Mouse (Mus musculus): ENCODE data around the gene Traf3ip1. TPM values are rescaled to one million over a fixed set of nuclear protein-coding genes. Genes with fewer than 3 reads are reported as not detected.

Traf3ip1 gene
- polyA plus RNA-seq, 1 experiment from 2014 or later, result 9.1 TPM

DNA sequence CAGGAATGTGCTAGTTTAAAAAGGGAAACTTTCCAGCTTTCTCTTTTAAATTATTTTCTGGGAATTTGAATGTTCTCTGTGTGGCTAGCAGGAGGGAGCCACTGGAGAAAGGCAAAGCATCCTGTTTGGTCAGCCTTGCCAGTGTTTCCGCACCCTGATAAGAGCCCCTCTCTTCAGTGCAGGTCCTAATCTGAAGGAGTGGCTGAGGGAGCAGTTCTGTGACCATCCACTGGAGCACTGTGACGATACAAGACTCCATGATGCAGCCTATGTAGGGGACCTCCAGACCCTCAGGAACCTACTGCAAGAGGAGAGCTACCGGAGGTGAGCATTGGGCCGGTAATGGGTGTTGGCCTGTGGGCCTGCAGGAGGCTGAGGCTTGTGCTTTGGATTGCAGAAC lies 49.5 kb downstream of the Traf3ip1 start:
- Histone ChIP-seq H3K27me3 (ENCODE audit: control insufficient read depth, insufficient read depth, low read length) (peaks cover 3% of the 10 kb centered on the region; the same call in 1 of the 2 replicates), H3K36me3 (ENCODE audit: control insufficient read depth, insufficient read depth, low read length) (no peaks in the 10 kb centered on the region), H3K27ac (ENCODE audit: low read depth, low read length) (no peak overlapping the region), H3K9me3 (ENCODE audit: control insufficient read depth, low read length) (no peaks in the 10 kb centered on the region), H3K4me3 (ENCODE audit: low read depth, low read length) (no peak overlapping the region), H3K4me1 (replicated peaks; ENCODE audit: control insufficient read depth, insufficient read depth, low read length) (peaks cover 14% of the 10 kb centered on the region), H3K4me2 (ENCODE audit: low read depth, low read length, severe bottlenecking) (no peak overlapping the region), H3K9ac (ENCODE audit: low read length) (no peak overlapping the region)
- no peak for ATAC-seq (replicated peaks; ENCODE audit: low FRiP score)
- no peak for DNase-seq (ENCODE audit: low spot score)
- 85% methylated on average over 4 of the region's 4 CpGs for WGBS

DNA sequence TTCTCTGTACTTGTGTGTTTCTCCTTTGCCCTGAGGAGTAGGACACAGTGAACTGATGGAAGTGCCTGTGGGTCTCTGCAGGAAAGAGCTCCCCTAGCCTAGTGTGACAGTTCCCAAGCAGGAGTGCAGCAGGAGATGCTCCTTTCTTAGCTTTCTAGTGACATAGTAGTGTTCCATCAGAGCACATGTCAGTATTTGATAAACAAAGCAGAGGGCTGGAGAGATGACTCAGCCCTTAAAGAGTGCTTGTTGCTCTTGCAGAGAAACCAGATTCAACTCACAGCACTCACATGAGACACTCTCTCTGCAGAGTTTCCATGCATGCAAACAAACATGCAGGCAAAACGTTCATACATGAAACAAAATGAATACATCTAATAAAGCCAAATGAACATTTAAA lies 50.8 kb downstream of the Traf3ip1 start:
- Histone ChIP-seq H3K27me3 (ENCODE audit: control insufficient read depth, insufficient read depth, low read length) (no peaks in the 10 kb centered on the region), H3K9me3 (ENCODE audit: control insufficient read depth, low read length) (no peaks in the 10 kb centered on the region), H3K9ac (ENCODE audit: low read length) (no peak overlapping the region), H3K4me1 (replicated peaks; ENCODE audit: control insufficient read depth, insufficient read depth, low read length) (peaks cover 12% of the 10 kb centered on the region; the same call in 1 of the 2 replicates), H3K36me3 (ENCODE audit: control insufficient read depth, insufficient read depth, low read length) (no peaks in the 10 kb centered on the region), H3K4me3 (ENCODE audit: low read depth, low read length) (no peak overlapping the region), H3K4me2 (ENCODE audit: low read depth, low read length, severe bottlenecking) (no peak overlapping the region), H3K27ac (ENCODE audit: low read depth, low read length) (no peak overlapping the region)
- DNase-seq (ENCODE audit: low spot score) (no peak), ATAC-seq (replicated peaks; ENCODE audit: low FRiP score) (no peak)
- 81% methylated on average over 1 of the region's 1 CpGs for WGBS

DNA sequence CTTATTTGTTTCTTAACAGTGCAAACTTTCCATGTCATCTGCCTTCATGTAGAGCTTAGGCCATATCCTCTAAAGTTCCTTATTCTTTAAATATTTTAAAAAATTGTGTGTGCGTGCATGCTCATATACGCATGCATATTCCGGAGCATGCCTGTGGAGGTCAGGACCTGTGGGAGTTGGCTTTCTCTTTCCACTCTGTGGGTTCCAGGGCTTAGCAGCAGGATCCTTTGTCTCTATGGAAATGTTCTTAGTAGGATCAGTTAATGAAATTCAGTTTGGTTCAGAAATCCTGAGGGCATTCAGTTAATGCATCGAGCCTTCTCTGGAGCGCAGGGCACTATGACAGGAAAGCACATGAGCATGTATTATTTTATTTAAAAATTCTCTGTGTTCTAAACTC lies 53.1 kb downstream of the Traf3ip1 start:
- 38% methylated on average over 5 of the region's 5 CpGs for WGBS
- Histone ChIP-seq H3K36me3 (ENCODE audit: control insufficient read depth, insufficient read depth, low read length) (no peaks in the 10 kb centered on the region), H3K27ac (ENCODE audit: low read depth, low read length) (no peak overlapping the region)

DNA sequence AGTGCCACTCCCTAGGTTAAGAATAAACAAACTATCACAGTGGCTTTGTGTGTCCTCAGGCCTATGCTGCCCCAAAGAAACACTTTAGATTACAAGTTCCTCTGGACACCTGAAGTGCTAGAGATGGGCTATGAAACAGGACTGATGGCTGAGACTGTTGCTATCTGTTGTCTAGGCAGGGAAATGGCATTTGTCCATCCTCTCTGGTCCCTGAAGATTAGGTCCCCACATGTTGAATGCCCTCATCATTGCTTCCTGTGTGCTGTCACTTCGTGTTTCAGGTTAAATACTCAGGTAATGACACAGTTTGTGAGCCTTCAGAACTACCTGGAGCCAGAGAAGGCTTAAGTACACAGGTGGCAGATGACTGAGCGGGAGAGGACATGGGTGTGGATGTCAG lies 54.6 kb downstream of the Traf3ip1 start:
- H3K27ac ChIP-seq (ENCODE audit: low read depth, low read length), result no peak overlapping the region
- no peaks in the 10 kb centered on the region for H3K36me3 ChIP-seq (ENCODE audit: control insufficient read depth, insufficient read depth, low read length)
- H3K27me3 ChIP-seq (ENCODE audit: control insufficient read depth, insufficient read depth, low read length), result no peaks in the 10 kb centered on the region
- ATAC-seq (replicated peaks; ENCODE audit: low FRiP score) (no peak), DNase-seq (ENCODE audit: low spot score) (no peak)
- H3K4me1 ChIP-seq (replicated peaks; ENCODE audit: control insufficient read depth, insufficient read depth, low read length), result peaks cover 5% of the 10 kb centered on the region; the same call in 1 of the 2 replicates
- no peak overlapping the region for H3K4me3 ChIP-seq (ENCODE audit: low read depth, low read length)
- H3K4me2 ChIP-seq (ENCODE audit: low read depth, low read length, severe bottlenecking), result no peak overlapping the region
- 79% methylated on average over 2 of the region's 2 CpGs for WGBS
- H3K9ac ChIP-seq (ENCODE audit: low read length), result no peak overlapping the region
- H3K9me3 ChIP-seq (ENCODE audit: control insufficient read depth, low read length), result no peaks in the 10 kb centered on the region

More for the DNA sequence above, 53.1 kb downstream of the Traf3ip1 start:
- Histone ChIP-seq H3K4me1 (replicated peaks; ENCODE audit: control insufficient read depth, insufficient read depth, low read length) (peaks cover 5% of the 10 kb centered on the region; the same call in 1 of the 2 replicates), H3K4me3 (ENCODE audit: low read depth, low read length) (no peak overlapping the region), H3K4me2 (ENCODE audit: low read depth, low read length, severe bottlenecking) (no peak overlapping the region), H3K9ac (ENCODE audit: low read length) (no peak overlapping the region), H3K27me3 (ENCODE audit: control insufficient read depth, insufficient read depth, low read length) (no peaks in the 10 kb centered on the region), H3K9me3 (ENCODE audit: control insufficient read depth, low read length) (no peaks in the 10 kb centered on the region)
- DNase-seq (ENCODE audit: low spot score) (no peak), ATAC-seq (replicated peaks; ENCODE audit: low FRiP score) (peak; percentile 55; the same call in 1 of the 2 replicates)

- WGBS, result 68% methylated on average over 2 of the region's 2 CpGs
- Histone ChIP-seq H3K4me2 (ENCODE audit: low read depth, low read length, severe bottlenecking) (no peak overlapping the region), H3K4me3 (ENCODE audit: low read depth, low read length) (no peak overlapping the region), H3K27ac (ENCODE audit: low read depth, low read length) (no peak overlapping the region), H3K4me1 (replicated peaks; ENCODE audit: control insufficient read depth, insufficient read depth, low read length) (no peaks in the 10 kb centered on the region), H3K36me3 (ENCODE audit: control insufficient read depth, insufficient read depth, low read length) (no peaks in the 10 kb centered on the region), H3K9me3 (ENCODE audit: control insufficient read depth, low read length) (no peaks in the 10 kb centered on the region), H3K9ac (ENCODE audit: low read length) (no peak overlapping the region), H3K27me3 (ENCODE audit: control insufficient read depth, insufficient read depth, low read length) (no peaks in the 10 kb centered on the region)
- ATAC-seq (replicated peaks; ENCODE audit: low FRiP score) (no peak), DNase-seq (ENCODE audit: low spot score) (no peak)
Measured at GRCm38 (mm10) chr1:91557099-91557498, 62.7 kb downstream of the Traf3ip1 start.

DNA sequence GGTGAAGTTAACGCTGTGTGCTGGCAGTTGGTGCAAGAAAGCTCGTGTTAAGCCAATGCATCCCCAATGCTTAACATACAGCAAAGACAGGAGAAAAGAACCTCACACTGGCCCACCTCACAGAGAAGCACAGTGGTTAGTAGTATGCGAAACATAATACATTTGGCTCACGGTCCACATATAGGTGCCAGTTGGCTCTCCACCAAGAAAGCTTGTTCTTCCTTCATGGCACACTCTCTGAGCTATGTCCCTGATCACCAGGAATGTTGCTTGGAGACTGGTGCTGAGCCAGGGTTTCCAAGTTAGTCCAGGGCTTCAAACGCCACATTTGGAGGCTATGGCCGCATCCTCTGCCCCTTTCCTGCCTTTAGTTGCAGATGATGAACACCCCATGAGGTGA lies 66.8 kb downstream of the Traf3ip1 start:
- H3K36me3 ChIP-seq (ENCODE audit: control insufficient read depth, insufficient read depth, low read length), result no peaks in the 10 kb centered on the region
- ATAC-seq (replicated peaks; ENCODE audit: low FRiP score) (no peak), DNase-seq (ENCODE audit: low spot score) (no peak)
- H3K9ac ChIP-seq (ENCODE audit: low read length), result no peak overlapping the region
- H3K4me3 ChIP-seq (ENCODE audit: low read depth, low read length), result no peak overlapping the region
- 85% methylated on average over 6 of the region's 6 CpGs for WGBS
- H3K27me3 ChIP-seq (ENCODE audit: control insufficient read depth, insufficient read depth, low read length), result no peaks in the 10 kb centered on the region
- H3K4me1 ChIP-seq (replicated peaks; ENCODE audit: control insufficient read depth, insufficient read depth, low read length), result no peaks in the 10 kb centered on the region
- no peak overlapping the region for H3K4me2 ChIP-seq (ENCODE audit: low read depth, low read length, severe bottlenecking)
- H3K27ac ChIP-seq (ENCODE audit: low read depth, low read length), result no peak overlapping the region
- H3K9me3 ChIP-seq (ENCODE audit: control insufficient read depth, low read length), result no peaks in the 10 kb centered on the region

DNA sequence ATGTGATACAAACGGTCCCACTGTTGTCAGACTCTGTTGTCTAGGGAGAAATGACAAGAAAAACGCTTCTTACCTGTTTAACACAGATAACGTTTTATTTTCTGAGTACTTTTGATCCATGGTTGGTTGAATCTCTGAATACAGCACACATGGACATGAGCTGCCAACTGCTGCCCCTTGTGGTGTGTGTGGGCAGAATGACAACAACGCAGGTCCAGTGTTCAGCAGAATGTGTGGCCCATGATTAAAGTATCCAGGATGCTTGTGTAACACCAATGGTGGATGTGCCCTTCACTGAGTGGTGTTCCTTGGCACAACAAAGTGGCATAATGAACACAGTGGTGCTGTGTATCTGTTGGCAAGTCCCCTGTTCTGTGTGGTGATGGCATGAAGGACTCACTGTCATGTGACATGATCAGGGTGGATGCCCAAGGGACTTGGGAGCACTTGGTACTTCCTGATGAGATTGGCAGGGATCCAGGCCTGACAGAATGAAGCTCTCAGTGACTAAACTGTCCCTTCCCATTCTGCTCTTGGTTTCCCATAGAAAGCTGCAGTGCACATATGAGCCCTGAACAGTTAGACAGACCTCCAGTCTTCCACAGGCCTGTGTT lies 68.6 kb downstream of the Traf3ip1 start:
- no peaks in the 10 kb centered on the region for H3K9me3 ChIP-seq (ENCODE audit: control insufficient read depth, low read length)
- WGBS, result 86% methylated on average over 4 of the region's 4 CpGs
- H3K9ac ChIP-seq (ENCODE audit: low read length), result no peak overlapping the region
- no peaks in the 10 kb centered on the region for H3K4me1 ChIP-seq (replicated peaks; ENCODE audit: control insufficient read depth, insufficient read depth, low read length)
- no peaks in the 10 kb centered on the region for H3K27me3 ChIP-seq (ENCODE audit: control insufficient read depth, insufficient read depth, low read length)
- no peak overlapping the region for H3K4me3 ChIP-seq (ENCODE audit: low read depth, low read length)
- DNase-seq (ENCODE audit: low spot score) (no peak), ATAC-seq (replicated peaks; ENCODE audit: low FRiP score) (no peak)
- H3K4me2 ChIP-seq (ENCODE audit: low read depth, low read length, severe bottlenecking), result no peak overlapping the region
- no peak overlapping the region for H3K27ac ChIP-seq (ENCODE audit: low read depth, low read length)
- no peaks in the 10 kb centered on the region for H3K36me3 ChIP-seq (ENCODE audit: control insufficient read depth, insufficient read depth, low read length)

- no peak overlapping the region for H3K27ac ChIP-seq (ENCODE audit: low read depth, low read length)
- WGBS, result 72% methylated on average over 3 of the region's 3 CpGs
- no peaks in the 10 kb centered on the region for H3K4me1 ChIP-seq (replicated peaks; ENCODE audit: control insufficient read depth, insufficient read depth, low read length)
- no peak overlapping the region for H3K4me3 ChIP-seq (ENCODE audit: low read depth, low read length)
- no peaks in the 10 kb centered on the region for H3K36me3 ChIP-seq (ENCODE audit: control insufficient read depth, insufficient read depth, low read length)
- no peak overlapping the region for H3K9ac ChIP-seq (ENCODE audit: low read length)
- DNase-seq (ENCODE audit: low spot score) (no peak), ATAC-seq (replicated peaks; ENCODE audit: low FRiP score) (no peak)
- H3K9me3 ChIP-seq (ENCODE audit: control insufficient read depth, low read length), result no peaks in the 10 kb centered on the region
- H3K4me2 ChIP-seq (ENCODE audit: low read depth, low read length, severe bottlenecking), result no peak overlapping the region
- H3K27me3 ChIP-seq (ENCODE audit: control insufficient read depth, insufficient read depth, low read length), result no peaks in the 10 kb centered on the region
Measured at GRCm38 (mm10) chr1:91564004-91564403, 69.6 kb downstream of the Traf3ip1 start.

GRCm38 (mm10) chr1:91564598-91564997 lies 70.2 kb downstream of the Traf3ip1 start:
- H3K36me3 ChIP-seq (ENCODE audit: control insufficient read depth, insufficient read depth, low read length), result no peaks in the 10 kb centered on the region
- no peaks in the 10 kb centered on the region for H3K27me3 ChIP-seq (ENCODE audit: control insufficient read depth, insufficient read depth, low read length)
- H3K27ac ChIP-seq (ENCODE audit: low read depth, low read length), result no peak overlapping the region
- H3K4me3 ChIP-seq (ENCODE audit: low read depth, low read length), result no peak overlapping the region
- H3K9me3 ChIP-seq (ENCODE audit: control insufficient read depth, low read length), result no peaks in the 10 kb centered on the region
- 70% methylated on average over 6 of the region's 6 CpGs for WGBS
- no peak overlapping the region for H3K9ac ChIP-seq (ENCODE audit: low read length)
- DNase-seq (ENCODE audit: low spot score), result no peak
- ATAC-seq (replicated peaks; ENCODE audit: low FRiP score), result no peak
- no peak overlapping the region for H3K4me2 ChIP-seq (ENCODE audit: low read depth, low read length, severe bottlenecking)
- no peaks in the 10 kb centered on the region for H3K4me1 ChIP-seq (replicated peaks; ENCODE audit: control insufficient read depth, insufficient read depth, low read length)
